Mouse (Mus musculus) heart, adult 2 months (tissue): ENCODE measurements at regions not wholly inside any gene's neighbourhood (a gene's known extent, or its start where the extent isn't known, plus 50 kb on each side); places are given as distances from the start of the nearest gene placed in this dataset.

Source experiments
- CTCF ChIP-seq: fragments of 200-600 bp; IDR thresholded peaks from 2 replicates; pipeline ENCODE4 v1.8.1; 2022; ENCODE audit warnings: antibody characterized with exemption, mild to moderate bottlenecking, moderate library complexity
- EP300 ChIP-seq: fragments of 200-500 bp; IDR thresholded peaks from 2 replicates; pipeline ENCODE4 v1.6.1; 2011; ENCODE audit warnings: low read depth, low read length, control low read depth; ENCODE audit not compliant: insufficient read depth
- POLR2A ChIP-seq: fragments of 200-500 bp; IDR thresholded peaks from 2 replicates; pipeline ENCODE4 v1.6.1; 2011; ENCODE audit warnings: mild to moderate bottlenecking, low read depth, low read length, control low read depth; ENCODE audit not compliant: insufficient read depth

- no peak for TF ChIP-seq POLR2A
- TF ChIP-seq CTCF: no peak
- TF ChIP-seq EP300: no peak
Observed at GRCm38 (mm10) chr13:46043568-46043967, 78.8 kb upstream of the Atxn1 start.
